Mouse (Mus musculus) E14TG2a.4 (cell line): ENCODE measurements around the gene F3.

Experiments used
- CTCF ChIP-seq: conservative IDR thresholded peaks from 2 replicates; pipeline ENCODE4 v1.5.1; 2014; ENCODE audit warnings: low read length
- NANOG ChIP-seq: IDR thresholded peaks from 2 replicates; pipeline ENCODE4 v1.6.1; 2014; ENCODE audit warnings: borderline replicate concordance, low read length, mixed read lengths
- POU5F1 ChIP-seq: IDR thresholded peaks from 2 replicates; pipeline ENCODE4 v1.6.1; 2014; ENCODE audit warnings: low read length, borderline replicate concordance

DNA sequence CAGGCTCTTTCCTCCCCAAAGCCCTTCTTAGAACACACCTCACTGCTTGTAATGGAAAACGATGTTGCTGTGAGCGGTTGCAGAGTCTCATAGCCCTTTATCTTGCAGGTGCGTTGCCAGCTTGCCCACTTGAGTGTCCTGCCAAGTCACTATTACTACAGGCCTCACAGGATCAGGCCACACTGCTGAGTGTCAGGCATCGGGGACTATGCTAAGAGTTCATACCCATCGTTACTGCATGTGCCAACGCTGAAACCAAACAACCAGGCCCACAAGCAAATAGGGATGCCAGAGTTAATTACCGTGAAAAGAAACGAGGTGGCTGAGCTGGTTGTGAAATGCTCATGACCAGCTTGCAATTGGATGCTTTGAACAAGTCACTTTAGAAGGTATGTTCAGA, 9.5 kb upstream of the F3 start:
- no peak for TF ChIP-seq CTCF
- no peak for TF ChIP-seq POU5F1
- TF ChIP-seq NANOG, result no peak
